Mouse (Mus musculus) midbrain, embryonic 10.5 days (tissue): ENCODE results near the gene Samsn1. TPM values are rescaled to one million over a fixed set of nuclear protein-coding genes. Genes with fewer than 3 reads are reported as not detected.
"Not testable (repeated sequence)": the region's sequence is repeated elsewhere in the genome, so short reads cannot be mapped to it uniquely, and the experiment has no call there.

Source experiments
- DNase-seq: peaks from one replicate; pipeline ENCODE4 v3.0.0-alpha.2; 2017; ENCODE audit warnings: low spot score
- H3K27ac ChIP-seq: fragments of 300-500 bp; sonication (generic); replicated peaks from 2 replicates; pipeline ENCODE4 v1.5.1; 2016; ENCODE audit warnings: mild to moderate bottlenecking
- H3K27me3 ChIP-seq: fragments of 300-500 bp; sonication (generic); 2 replicates; pipeline ENCODE4 v1.6.1; 2016; ENCODE audit warnings: low read depth, mild to moderate bottlenecking; ENCODE audit not compliant: poor library complexity, severe bottlenecking
- H3K36me3 ChIP-seq: fragments of 300-500 bp; sonication (generic); 2 replicates; pipeline ENCODE4 v1.6.1; 2016; ENCODE audit warnings: mild to moderate bottlenecking, moderate library complexity
- H3K4me1 ChIP-seq: fragments of 300-500 bp; sonication (generic); 2 replicates; pipeline ENCODE4 v1.6.1; 2016
- H3K4me3 ChIP-seq: fragments of 300-500 bp; sonication (generic); 2 replicates; pipeline ENCODE4 v1.5.1; 2016; ENCODE audit warnings: mild to moderate bottlenecking, moderate library complexity
- H3K9me3 ChIP-seq: fragments of 300-500 bp; sonication (generic); replicated peaks from 2 replicates; pipeline ENCODE4 v1.6.1; 2016; ENCODE audit warnings: mild to moderate bottlenecking
- WGBS: fragments of 180-500 bp; shearing (Covaris S2); methylation state at CpG from one replicate; pipeline ENCODE4 v1.1.7; 2016; 5-methylcytosine and 5-hydroxymethylcytosine counted together
- polyA plus RNA-seq: library from polyadenylated mRNA; unstranded; fragments of >200 nt; fragmentation: Nextera tagmentation; extraction: Ambion mirVana; gene quantifications from 2 replicates; pipeline ENCODE4 v1.2.1, GENCODE M21; 2016

Samsn1 gene
- polyA plus RNA-seq, 1 experiment from 2014 or later: 1.5 TPM

- H3K27ac ChIP-seq: no peak overlapping the region
- H3K9me3 ChIP-seq: no peaks in the 10 kb centered on the region
- H3K36me3 ChIP-seq: no peaks in the 10 kb centered on the region
- H3K4me1 ChIP-seq: no peaks in the 10 kb centered on the region
- WGBS: 93% methylated on average over 7 of the region's 7 CpGs
- no peaks in the 10 kb centered on the region for H3K27me3 ChIP-seq
- no peak overlapping the region for H3K4me3 ChIP-seq
- DNase-seq: no peak
Measured at GRCm38 (mm10) chr16:75855402-75855801, 166.7 kb downstream of the Samsn1 start.

- no peak overlapping the region for H3K27ac ChIP-seq
- H3K36me3 ChIP-seq: no peaks in the 10 kb centered on the region
- H3K27me3 ChIP-seq: no peaks in the 10 kb centered on the region
- WGBS: 91% methylated on average over 9 of the region's 9 CpGs
- DNase-seq: no peak
- no peaks in the 10 kb centered on the region for H3K4me1 ChIP-seq
- H3K4me3 ChIP-seq: no peak overlapping the region
- H3K9me3 ChIP-seq: no peaks in the 10 kb centered on the region
Measured at GRCm38 (mm10) chr16:75853556-75854271, 168.4 kb downstream of the Samsn1 start.

DNA sequence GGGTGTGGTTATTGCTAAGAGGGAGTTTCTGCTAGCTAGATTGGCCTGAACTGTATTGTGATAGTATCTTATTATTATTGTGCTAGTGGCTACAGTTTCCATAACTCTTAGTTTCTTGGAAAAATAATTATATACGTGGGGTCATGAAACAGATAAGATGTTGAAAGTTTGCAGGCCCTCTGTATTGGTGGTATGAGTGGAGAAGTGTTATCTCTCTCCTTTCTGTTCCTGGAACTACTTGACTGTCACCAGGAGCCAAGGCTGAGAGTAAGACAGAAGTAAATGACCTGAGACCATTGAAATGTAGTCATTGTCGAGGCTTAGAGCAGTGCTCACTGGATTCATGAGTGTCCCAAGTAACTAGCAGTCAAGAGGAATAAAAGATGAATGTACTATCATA is 169.6 kb downstream of the Samsn1 start:
- Histone ChIP-seq H3K4me3 (no peak overlapping the region), H3K4me1 (no peaks in the 10 kb centered on the region), H3K27ac (no peak overlapping the region), H3K36me3 (no peaks in the 10 kb centered on the region), H3K27me3 (no peaks in the 10 kb centered on the region), H3K9me3 (no peaks in the 10 kb centered on the region)
- DNase-seq: no peak
- 81% methylated on average over 2 of the region's 2 CpGs for WGBS

DNA sequence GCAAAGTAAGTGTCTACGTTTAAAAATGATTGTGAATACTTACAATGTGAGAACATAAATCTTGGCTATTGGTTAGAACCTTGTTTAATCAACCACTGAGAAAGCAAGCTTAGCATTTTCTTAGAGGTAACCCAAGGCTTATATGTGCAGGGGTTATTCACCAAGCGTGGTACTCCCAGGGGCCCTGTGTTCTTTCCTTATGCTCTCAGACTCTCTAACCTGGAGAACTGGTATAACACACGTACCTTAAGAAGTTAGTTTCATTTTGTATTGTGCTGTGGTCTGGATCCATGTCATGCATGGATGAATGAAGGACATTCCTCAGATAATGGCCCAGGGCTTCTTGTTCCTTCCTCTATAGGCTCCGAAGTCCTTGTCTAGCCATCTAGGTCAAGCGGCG is 173.0 kb downstream of the Samsn1 start:
- no peak overlapping the region for H3K27ac ChIP-seq
- no peaks in the 10 kb centered on the region for H3K9me3 ChIP-seq
- H3K27me3 ChIP-seq: no peaks in the 10 kb centered on the region
- 91% methylated on average over 6 of the region's 6 CpGs for WGBS
- no peak overlapping the region for H3K4me3 ChIP-seq
- H3K36me3 ChIP-seq: no peaks in the 10 kb centered on the region
- H3K4me1 ChIP-seq: no peaks in the 10 kb centered on the region
- DNase-seq: no peak

GRCm38 (mm10) chr16:75843653-75844062 is 178.4 kb downstream of the Samsn1 start:
- Histone ChIP-seq H3K9me3 (no peaks in the 10 kb centered on the region), H3K36me3 (no peaks in the 10 kb centered on the region), H3K27ac (no peak overlapping the region), H3K4me1 (no peaks in the 10 kb centered on the region), H3K27me3 (no peaks in the 10 kb centered on the region), H3K4me3 (no peak overlapping the region)
- no peak for DNase-seq
- WGBS: 85% methylated on average over 7 of the region's 7 CpGs

GRCm38 (mm10) chr16:75843031-75843430 is 179.1 kb downstream of the Samsn1 start:
- no peaks in the 10 kb centered on the region for H3K27me3 ChIP-seq
- H3K36me3 ChIP-seq: no peaks in the 10 kb centered on the region
- H3K9me3 ChIP-seq: no peaks in the 10 kb centered on the region

DNA sequence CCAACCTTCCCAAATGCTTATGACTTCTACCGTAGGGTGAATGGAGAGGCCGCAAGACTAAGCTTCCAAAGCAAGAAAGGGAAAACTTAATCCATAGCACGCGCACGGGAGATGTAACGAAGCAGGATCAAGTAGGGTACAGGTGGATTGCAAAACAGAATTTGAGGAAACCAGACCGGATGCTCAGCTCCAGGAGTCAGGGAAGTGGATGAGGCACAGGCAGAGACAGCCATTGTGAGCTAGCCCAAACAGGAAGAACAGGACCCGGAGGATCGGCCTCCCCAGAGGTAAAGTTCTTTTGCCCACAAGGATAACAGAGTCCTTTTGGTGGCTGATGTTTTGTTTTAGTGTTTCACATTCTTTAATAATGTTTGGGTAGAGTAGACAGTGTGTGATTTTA is 179.5 kb downstream of the Samsn1 start:
- no peak for DNase-seq
- whole genome bisulfite sequencing: 92% methylated on average over 9 of the region's 9 CpGs
- H3K4me1 ChIP-seq: no peaks in the 10 kb centered on the region
- H3K36me3 ChIP-seq: no peaks in the 10 kb centered on the region
- H3K4me3 ChIP-seq: no peak overlapping the region
- no peaks in the 10 kb centered on the region for H3K27me3 ChIP-seq
- H3K27ac ChIP-seq: no peak overlapping the region
- no peaks in the 10 kb centered on the region for H3K9me3 ChIP-seq

More at GRCm38 (mm10) chr16:75843031-75843430, 179.1 kb downstream of the Samsn1 start:
- DNase-seq: no peak
- 93% methylated on average over 9 of the region's 9 CpGs for WGBS
- H3K4me1 ChIP-seq: no peaks in the 10 kb centered on the region
- no peak overlapping the region for H3K4me3 ChIP-seq
- no peak overlapping the region for H3K27ac ChIP-seq

- Histone ChIP-seq H3K9me3 (no peaks in the 10 kb centered on the region), H3K27me3 (no peaks in the 10 kb centered on the region), H3K4me3 (no peak overlapping the region), H3K36me3 (no peaks in the 10 kb centered on the region), H3K27ac (no peak overlapping the region), H3K4me1 (no peaks in the 10 kb centered on the region)
- DNase-seq: no peak
- 93% methylated on average over 5 of the region's 5 CpGs for WGBS
Measured at GRCm38 (mm10) chr16:75837728-75838451, 184.2 kb downstream of the Samsn1 start.

GRCm38 (mm10) chr16:75831390-75831789 is 190.7 kb downstream of the Samsn1 start:
- WGBS: 92% methylated on average over 4 of the region's 4 CpGs
- H3K27ac ChIP-seq: no peak overlapping the region
- no peaks in the 10 kb centered on the region for H3K27me3 ChIP-seq
- no peak overlapping the region for H3K4me3 ChIP-seq
- H3K9me3 ChIP-seq: no peaks in the 10 kb centered on the region
- DNase-seq: no peak
- no peaks in the 10 kb centered on the region for H3K36me3 ChIP-seq
- H3K4me1 ChIP-seq: no peaks in the 10 kb centered on the region

DNA sequence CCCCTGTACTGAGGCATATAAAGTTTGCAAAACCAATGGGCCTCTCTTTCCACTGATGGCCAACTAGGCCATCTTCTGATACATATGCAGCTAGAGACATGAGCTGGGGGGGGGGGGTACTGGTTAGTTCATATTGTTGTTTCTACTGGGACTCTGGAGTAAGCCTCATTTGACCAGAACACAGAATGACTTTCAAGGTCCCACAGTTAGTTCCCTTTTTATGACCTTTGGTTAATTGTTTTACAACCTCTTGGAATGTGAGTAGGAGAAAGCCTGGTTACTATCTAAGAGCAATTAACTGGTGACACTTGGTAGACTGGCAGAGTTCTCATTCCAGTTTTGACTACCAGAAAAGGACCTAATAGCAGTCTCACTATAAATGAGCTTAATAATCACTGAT is 195.1 kb downstream of the Samsn1 start:
- not testable (repeated sequence) for H3K27me3 ChIP-seq, DNase-seq, H3K27ac ChIP-seq, H3K4me3 ChIP-seq, H3K36me3 ChIP-seq, H3K4me1 ChIP-seq, H3K9me3 ChIP-seq

DNA sequence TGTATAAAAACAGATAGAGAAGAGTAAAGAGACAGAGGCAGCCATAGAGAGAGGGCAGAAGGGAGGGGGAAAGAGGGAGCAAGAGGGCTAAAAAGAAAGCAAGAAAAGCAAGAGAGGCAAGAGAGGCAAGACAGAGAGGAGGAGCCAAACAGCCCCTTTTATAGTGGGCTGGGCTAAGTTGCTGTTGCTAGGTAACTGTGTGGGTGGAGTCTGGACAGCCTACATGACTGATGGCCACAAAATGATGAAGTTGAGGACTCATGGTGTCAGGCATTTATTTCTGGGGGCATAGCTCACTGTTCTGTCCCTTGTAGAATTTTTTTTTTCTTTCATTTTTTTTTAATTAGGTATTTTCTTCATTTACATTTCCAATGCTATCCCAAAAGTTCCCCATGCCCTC is 195.6 kb downstream of the Samsn1 start:
- Histone ChIP-seq H3K36me3 (no peaks in the 10 kb centered on the region), H3K4me3 (no peak overlapping the region), H3K27ac (no peak overlapping the region), H3K9me3 (no peaks in the 10 kb centered on the region), H3K27me3 (no peaks in the 10 kb centered on the region), H3K4me1 (no peaks in the 10 kb centered on the region)
- no peak for DNase-seq

- no peak overlapping the region for H3K27ac ChIP-seq
- H3K4me1 ChIP-seq: no peaks in the 10 kb centered on the region
- no peak overlapping the region for H3K4me3 ChIP-seq
- WGBS: 81% methylated on average over 6 of the region's 6 CpGs
- no peaks in the 10 kb centered on the region for H3K36me3 ChIP-seq
- DNase-seq: no peak
- no peaks in the 10 kb centered on the region for H3K9me3 ChIP-seq
- no peaks in the 10 kb centered on the region for H3K27me3 ChIP-seq
Measured at GRCm38 (mm10) chr16:75823226-75823625, 198.9 kb downstream of the Samsn1 start.

DNA sequence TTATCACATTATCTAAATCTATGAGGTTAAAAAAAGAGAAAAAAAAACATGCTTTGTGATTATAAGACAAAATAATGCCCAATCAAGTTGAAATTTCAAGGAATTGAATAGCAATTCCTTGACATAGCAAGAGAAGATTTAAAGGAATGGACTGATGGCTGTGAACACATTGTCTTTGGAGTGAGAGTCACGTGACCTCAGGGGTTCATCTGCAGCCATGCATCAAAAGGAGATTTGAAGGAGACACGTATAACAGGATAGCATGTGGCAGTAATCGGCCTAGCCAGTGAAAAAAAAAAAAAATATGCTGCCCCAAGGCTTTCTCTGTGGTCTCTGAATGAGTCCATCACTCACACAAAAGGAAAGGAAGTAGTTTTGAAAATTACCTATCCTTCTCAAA is 201.1 kb downstream of the Samsn1 start:
- WGBS: 66% methylated on average over 3 of the region's 3 CpGs
- Histone ChIP-seq H3K4me3 (no peak overlapping the region), H3K36me3 (no peaks in the 10 kb centered on the region), H3K27me3 (no peaks in the 10 kb centered on the region), H3K4me1 (no peaks in the 10 kb centered on the region), H3K9me3 (no peaks in the 10 kb centered on the region), H3K27ac (no peak overlapping the region)
- no peak for DNase-seq
